Mouse (Mus musculus) brain, adult 2 months (tissue): ENCODE results near the gene Rhox2f.
"Not testable (repeated sequence)": the region's sequence is repeated elsewhere in the genome, so short reads cannot be mapped to it uniquely, and the experiment has no call there.

Experiments used
- DNase-seq: peaks from one replicate; pipeline ENCODE4 v3.0.0; 2011; ENCODE audit warnings: low read depth, low spot score

Rhox2f gene

DNA sequence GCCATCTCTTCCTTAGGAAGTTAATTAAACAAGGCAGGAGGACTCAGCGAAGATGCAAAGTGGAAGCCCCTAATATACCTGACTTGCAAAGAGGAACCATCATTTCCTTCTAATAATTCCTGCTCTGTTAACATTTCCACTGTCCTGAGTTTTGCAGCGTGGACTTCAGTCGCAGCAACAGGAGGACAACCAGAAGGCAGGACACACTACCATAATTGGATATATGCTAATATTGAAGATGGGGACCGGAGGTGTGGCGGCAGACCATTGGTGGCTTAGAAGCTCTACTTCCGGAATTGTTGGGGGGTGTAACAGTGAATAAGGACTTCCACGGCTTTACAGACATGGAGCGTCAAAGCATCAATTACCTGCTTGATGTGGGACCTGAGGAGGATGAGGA is at the start of gene Rhox2f:
Gene Rhox2f, plus strand, starts transcription at position 301 of the 400 bp plus-strand sequence.
- DNase-seq = not testable (repeated sequence)

DNA sequence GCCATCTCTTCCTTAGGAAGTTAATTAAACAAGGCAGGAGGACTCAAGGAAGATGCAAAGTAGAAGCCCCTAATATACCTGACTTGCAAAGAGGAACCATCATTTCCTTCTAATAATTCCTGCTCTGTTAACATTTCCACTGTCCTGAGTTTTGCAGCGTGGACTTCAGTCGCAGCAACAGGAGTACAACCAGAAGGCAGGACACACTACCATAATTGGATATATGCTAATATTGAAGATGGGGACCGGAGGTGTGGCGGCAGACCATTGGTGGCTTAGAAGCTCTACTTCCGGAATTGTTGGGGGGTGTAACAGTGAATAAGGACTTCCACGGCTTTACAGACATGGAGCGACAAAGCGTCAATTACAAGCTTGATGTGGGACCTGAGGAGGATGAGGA is 41.1 kb upstream of the Rhox2f start, which contains the start of gene Rhox2e:
Gene Rhox2e, plus strand, starts transcription at position 301 of the 400 bp plus-strand sequence.
- not testable (repeated sequence) for DNase-seq

DNA sequence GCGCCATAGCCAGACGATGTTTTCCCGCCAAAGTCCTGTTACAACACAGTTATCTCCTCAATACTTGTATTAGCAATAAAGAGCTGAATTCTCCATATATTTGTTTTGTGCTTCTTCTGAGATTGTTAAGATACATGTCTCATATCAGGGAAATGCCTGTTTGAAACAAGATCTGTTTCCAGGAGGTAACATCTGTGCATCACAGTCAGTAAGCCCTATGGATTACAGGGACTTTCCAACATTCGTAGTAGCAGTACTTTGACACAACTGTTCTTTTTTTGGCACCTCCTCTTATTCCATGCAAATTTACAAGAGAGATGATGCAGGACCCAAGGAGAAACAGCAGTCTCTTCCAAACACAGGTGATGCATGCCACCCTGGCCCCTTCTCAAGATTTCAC is 29.5 kb upstream of the Rhox2f start, which contains the start of gene Rhox3e:
Gene Rhox3e, plus strand, starts transcription at position 301 of the 400 bp plus-strand sequence.
- not testable (repeated sequence) for DNase-seq

DNA sequence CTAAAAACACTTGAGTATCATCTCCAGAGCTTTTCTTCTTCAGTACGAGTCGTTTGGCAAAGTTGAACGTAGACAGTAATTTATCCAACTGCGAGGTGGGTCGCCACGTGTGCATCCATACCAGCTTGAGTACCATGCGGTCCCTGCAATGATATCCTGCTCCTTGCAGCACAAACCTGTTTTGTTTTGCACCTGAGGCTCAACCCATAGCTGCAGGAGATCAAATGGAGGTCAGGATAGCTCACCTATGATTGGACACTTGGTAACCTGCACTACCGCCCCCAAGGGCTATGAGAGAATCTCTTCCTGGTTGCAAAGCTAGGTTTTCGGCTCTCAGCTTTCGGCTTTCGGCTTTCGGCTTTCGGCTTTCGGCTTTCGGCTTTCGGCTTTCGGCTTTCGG is 14.1 kb upstream of the Rhox2f start, which contains the start of gene Rhox4e:
Gene Rhox4e, plus strand, starts transcription at position 301 of the 400 bp plus-strand sequence.
- DNase-seq = not testable (repeated sequence)

DNA sequence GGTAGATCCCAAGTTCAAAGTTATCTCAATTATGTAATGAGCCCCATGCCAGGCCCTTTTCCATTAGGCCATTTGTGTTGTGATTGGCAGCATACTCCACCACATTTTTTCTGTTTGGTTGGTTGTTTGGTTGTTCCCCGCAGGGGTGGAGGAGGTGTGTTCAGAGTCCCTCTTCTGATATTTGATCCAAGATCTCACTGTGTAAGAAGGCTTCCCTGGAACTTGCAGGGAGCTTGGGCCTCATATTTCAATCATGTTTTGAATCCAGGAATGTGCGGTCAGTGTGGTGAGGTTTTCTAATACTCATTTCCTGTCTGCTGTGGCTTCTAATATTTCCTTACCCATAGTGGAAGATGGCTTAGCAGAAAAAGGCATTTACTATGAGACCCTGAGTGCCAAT is 1.4 kb downstream of the Rhox2f start:
- not testable (repeated sequence) for DNase-seq

DNA sequence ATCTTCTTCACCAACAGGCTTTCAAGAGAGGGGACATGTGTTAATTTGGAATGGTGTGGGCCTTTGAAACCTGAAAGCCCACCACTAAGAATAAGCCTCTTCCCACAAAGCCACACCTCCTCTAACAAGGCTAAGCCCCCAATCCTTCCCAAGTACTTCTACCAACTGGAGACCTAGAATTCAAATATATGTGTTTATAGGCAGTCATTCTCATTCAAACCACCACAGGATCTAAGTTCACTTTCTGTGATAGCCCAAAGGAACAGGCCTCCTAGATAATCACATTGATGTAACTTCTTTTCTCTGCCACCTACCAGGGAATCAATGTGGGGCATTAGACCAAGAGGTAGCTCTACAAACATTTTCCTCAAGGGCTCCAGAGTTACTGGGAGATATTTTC is 9.5 kb downstream of the Rhox2f start, which contains the start of gene Rhox3f:
Gene Rhox3f, plus strand, starts transcription at position 301 of the 400 bp plus-strand sequence.
- not testable (repeated sequence) for DNase-seq

DNA sequence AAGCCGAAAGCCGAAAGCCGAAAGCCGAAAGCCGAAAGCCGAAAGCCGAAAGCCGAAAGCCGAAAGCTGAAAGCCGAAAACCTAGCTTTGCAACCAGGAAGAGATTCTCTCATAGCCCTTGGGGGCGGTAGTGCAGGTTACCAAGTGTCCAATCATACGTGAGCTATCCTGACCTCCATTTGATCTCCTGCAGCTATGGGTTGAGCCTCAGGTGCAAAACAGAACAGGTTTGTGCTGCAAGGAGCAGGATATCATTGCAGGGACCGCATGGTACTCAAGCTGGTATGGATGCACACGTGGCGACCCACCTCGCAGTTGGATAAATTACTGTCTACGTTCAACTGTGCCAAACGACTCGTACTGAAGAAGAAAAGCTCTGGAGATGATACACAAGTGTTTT is 36.4 kb downstream of the Rhox2f start, which contains the start of gene Rhox4f:
Gene Rhox4f, minus strand, starts transcription at position 101 of the 400 bp plus-strand sequence.
- not testable (repeated sequence) for DNase-seq
